Mouse (Mus musculus) MEL (cell line): Measurements from ENCODE around the gene Kdm4a. TPM values are rescaled to one million over a fixed set of nuclear protein-coding genes. Genes with fewer than 3 reads are reported as not detected.

ENCODE experiments used
- DNase-seq: peaks from one replicate; pipeline ENCODE4 v3.0.0; 2011; ENCODE audit warnings: low read depth, low spot score
- H3K27ac ChIP-seq: 2 replicates; pipeline ENCODE4 v1.5.1; 2012; ENCODE audit warnings: low read depth, mild to moderate bottlenecking, control low read depth, low read length, moderate library complexity; ENCODE audit not compliant: control insufficient read depth
- H3K27me3 ChIP-seq, 2 experiments: fragments of 150-350 bp in 1 of 2; sonication (generic) in 1 of 2; 2 replicates each; pipeline ENCODE4 v1.6.1; 2012; ENCODE audit warnings: low read length in 2 of 2, mild to moderate bottlenecking in 2 of 2, improper control_type of control experiment in 1 of 2, moderate library complexity in 1 of 2; ENCODE audit not compliant: insufficient read depth in 2 of 2, control insufficient read depth in 1 of 2
- H3K36me3 ChIP-seq, 2 experiments: 2 replicates each; pipeline ENCODE4 v1.6.1; 2012 to 2014; ENCODE audit warnings: low read length in 2 of 2, improper control_type of control experiment in 1 of 2, inconsistent platforms in 1 of 2, mild to moderate bottlenecking in 1 of 2; ENCODE audit not compliant: insufficient read depth in 2 of 2, control insufficient read depth in 1 of 2
- H3K4me1 ChIP-seq, 2 experiments: fragments of 150-350 bp in 1 of 2; sonication (generic) in 1 of 2; 2 replicates each; pipeline ENCODE4 v1.6.1; 2012; ENCODE audit warnings: low read length in 2 of 2, improper control_type of control experiment in 1 of 2, mild to moderate bottlenecking in 1 of 2; ENCODE audit not compliant: insufficient read depth in 2 of 2, control insufficient read depth in 1 of 2
- H3K4me3 ChIP-seq, 2 experiments: fragments of 150-350 bp in 1 of 2; sonication (generic) in 1 of 2; 2 replicates each; pipeline ENCODE4 v1.5.1; 2012; ENCODE audit warnings: low read depth in 2 of 2, low read length in 2 of 2, mild to moderate bottlenecking in 2 of 2, moderate library complexity in 2 of 2, control low read depth in 1 of 2, improper control_type of control experiment in 1 of 2; ENCODE audit not compliant: control insufficient read depth in 1 of 2, insufficient read depth in 1 of 2
- H3K79me2 ChIP-seq: 2 replicates; pipeline ENCODE4 v1.6.1; 2012; ENCODE audit warnings: mild to moderate bottlenecking, low read length, moderate library complexity; ENCODE audit not compliant: control insufficient read depth, poor library complexity, insufficient read depth
- H3K9ac ChIP-seq: 2 replicates; pipeline ENCODE4 v1.6.1; 2012; ENCODE audit warnings: low read depth, mild to moderate bottlenecking, control low read depth, low read length, moderate library complexity; ENCODE audit not compliant: control insufficient read depth, poor library complexity, severe bottlenecking
- H3K9me3 ChIP-seq: fragments of 150-350 bp; sonication (generic); replicated peaks from 2 replicates; pipeline ENCODE4 v1.6.1; 2012; ENCODE audit warnings: mild to moderate bottlenecking, low read length, improper control_type of control experiment, moderate library complexity; ENCODE audit not compliant: insufficient read depth
- BHLHE40 ChIP-seq: IDR thresholded peaks from 2 replicates; pipeline ENCODE4 v1.6.1; 2012; ENCODE audit warnings: low read depth, mild to moderate bottlenecking, inconsistent platforms, low read length, improper control_type of control experiment, borderline replicate concordance
- CHD1 ChIP-seq: IDR thresholded peaks from 2 replicates; pipeline ENCODE4 v1.6.1; 2012; ENCODE audit warnings: low read depth, mild to moderate bottlenecking, inconsistent platforms, low read length, improper control_type of control experiment
- CHD2 ChIP-seq: IDR thresholded peaks from 2 replicates; pipeline ENCODE4 v1.6.1; 2011; ENCODE audit warnings: low read length, improper control_type of control experiment
- EP300 ChIP-seq, 2 experiments: IDR thresholded peaks; 2 replicates each; pipeline ENCODE4 v1.6.1; 2011; ENCODE audit warnings: improper control_type of control experiment in 2 of 2, low read length in 2 of 2, low read depth in 1 of 2, mild to moderate bottlenecking in 1 of 2
- ETS1 ChIP-seq: IDR thresholded peaks from 2 replicates; pipeline ENCODE4 v1.6.1; 2012; ENCODE audit warnings: low read depth, mild to moderate bottlenecking, inconsistent platforms, low read length, improper control_type of control experiment, moderate library complexity
- GABPA ChIP-seq: IDR thresholded peaks from 2 replicates; pipeline ENCODE4 v1.6.1; 2012; ENCODE audit warnings: low read depth, mild to moderate bottlenecking, inconsistent platforms, low read length, improper control_type of control experiment, moderate library complexity
- GATA1 ChIP-seq: IDR thresholded peaks from 2 replicates; pipeline ENCODE4 v1.6.1; 2011; ENCODE audit warnings: low read depth, low read length, improper control_type of control experiment
- HCFC1 ChIP-seq: IDR thresholded peaks from 2 replicates; pipeline ENCODE4 v1.6.1; 2012; ENCODE audit warnings: low read depth, mild to moderate bottlenecking, inconsistent platforms, low read length, improper control_type of control experiment, moderate library complexity
- JUND ChIP-seq: IDR thresholded peaks from 2 replicates; pipeline ENCODE4 v1.6.1; 2011; ENCODE audit warnings: low read depth, mild to moderate bottlenecking, improper control_type of control experiment, low read length
- MEF2A ChIP-seq: IDR thresholded peaks from 2 replicates; pipeline ENCODE4 v1.6.1; 2014; ENCODE audit warnings: low read depth, mild to moderate bottlenecking, inconsistent platforms, low read length, improper control_type of control experiment; ENCODE audit not compliant: poor library complexity, insufficient replicate concordance, severe bottlenecking; ENCODE audit errors: extremely low read depth
- MXI1 ChIP-seq: IDR thresholded peaks from 2 replicates; pipeline ENCODE4 v1.6.1; 2011; ENCODE audit warnings: mild to moderate bottlenecking, low read depth, low read length, improper control_type of control experiment
- MYB ChIP-seq: IDR thresholded peaks from 2 replicates; pipeline ENCODE4 v1.6.1; 2011; ENCODE audit warnings: mild to moderate bottlenecking, low read depth, low read length, improper control_type of control experiment
- POLR2A ChIP-seq, 2 experiments: IDR thresholded peaks; 2 replicates each; pipeline ENCODE4 v1.6.1; 2011 to 2012; ENCODE audit warnings: low read length in 2 of 2, mild to moderate bottlenecking in 2 of 2, control low read depth in 1 of 2, improper control_type of control experiment in 1 of 2, low read depth in 1 of 2, moderate library complexity in 1 of 2; ENCODE audit not compliant: control insufficient read depth in 1 of 2, insufficient read depth in 1 of 2, poor library complexity in 1 of 2
- POLR2AphosphoS2 ChIP-seq: IDR thresholded peaks from 2 replicates; pipeline ENCODE4 v1.6.1; 2011; ENCODE audit warnings: low read length, improper control_type of control experiment
- RCOR1 ChIP-seq: IDR thresholded peaks from 2 replicates; pipeline ENCODE4 v1.6.1; 2012; ENCODE audit warnings: low read depth, mild to moderate bottlenecking, inconsistent platforms, low read length, improper control_type of control experiment
- SIN3A ChIP-seq: IDR thresholded peaks from 2 replicates; pipeline ENCODE4 v1.6.1; 2012; ENCODE audit warnings: low read length, improper control_type of control experiment, inconsistent platforms
- TAL1 ChIP-seq: IDR thresholded peaks from 2 replicates; pipeline ENCODE4 v1.6.1; 2012; ENCODE audit warnings: mild to moderate bottlenecking, inconsistent platforms, low read length, moderate library complexity, mixed read lengths
- TBP ChIP-seq: IDR thresholded peaks from 2 replicates; pipeline ENCODE4 v1.8.0; 2011; ENCODE audit warnings: low read depth, low read length, improper control_type of control experiment
- TCF12 ChIP-seq: IDR thresholded peaks from 2 replicates; pipeline ENCODE4 v1.6.1; 2014; ENCODE audit warnings: low read depth, mild to moderate bottlenecking, inconsistent platforms, low read length, improper control_type of control experiment, moderate library complexity
- USF1 ChIP-seq: IDR thresholded peaks from 2 replicates; pipeline ENCODE4 v1.6.1; 2014; ENCODE audit warnings: low read depth, mild to moderate bottlenecking, inconsistent platforms, low read length, improper control_type of control experiment, moderate library complexity
- ZKSCAN1 ChIP-seq: IDR thresholded peaks from 2 replicates; pipeline ENCODE4 v1.6.1; 2012; ENCODE audit warnings: low read depth, mild to moderate bottlenecking, inconsistent platforms, low read length, improper control_type of control experiment, moderate library complexity
- ZNF384 ChIP-seq: IDR thresholded peaks from 2 replicates; pipeline ENCODE4 v1.6.1; 2012; ENCODE audit warnings: low read depth, mild to moderate bottlenecking, inconsistent platforms, low read length, improper control_type of control experiment
- polyA plus RNA-seq, 2 experiments: library from polyadenylated mRNA; stranded (reverse) in 1 of 2; unstranded in 1 of 2; fragments of >175 nt in 1 of 2; fragments of >200 nt in 1 of 2; gene quantifications; 2 replicates each; pipeline versions ENCODE4 v1.2.1 to v1.2.4; 2012; ENCODE audit warnings: low replicate concordance in 2 of 2, low read depth in 1 of 2; ENCODE audit not compliant: insufficient read length in 2 of 2, insufficient read depth in 1 of 2, missing spikeins in 1 of 2
- total RNA-seq: library from RNA; depleted of rRNA; stranded (reverse); fragments of 300-350 nt; gene quantifications from 2 replicates; pipeline ENCODE4 v1.2.3, GENCODE M21; 2012

Kdm4a gene
- total and polyA plus RNA-seq, 3 experiments: 31.4 to 49.6 TPM; not detected in 1

GRCm38 (mm10) chr4:118105256-118106053, 74.4 kb downstream of the Kdm4a start:
- Histone ChIP-seq H3K9me3 (no peaks in the 10 kb centered on the region), H3K27ac (peak overlapping the region; percentile 93), H3K4me3 (peak overlapping the region in 1 of 2 experiments; percentile 17; a peak in 1 of 4 replicates), H3K27me3 (no peaks in the 10 kb centered on the region), H3K36me3 (peaks cover 0 to 34% of the 10 kb centered on the region in 2 experiments; a peak in 2 of 4 replicates), H3K9ac (peak overlapping the region; percentile 33; the same call in 1 of the 2 replicates), H3K79me2 (peaks cover 2% of the 10 kb centered on the region), H3K4me1 (peaks cover 26 to 41% of the 10 kb centered on the region in 2 experiments)
- DNase-seq: peak; percentile 95
- TF ChIP-seq MEF2A: no peak
- TF ChIP-seq CHD1: no peak
- peak; percentile 58; the same call in 1 of the 2 replicates for TF ChIP-seq MXI1
- TF ChIP-seq EP300 (IDR thresholded peaks at IDR 0.05; ENCODE audit: low read depth in 1 of 2, low read length in 2 of 2): peak; percentile 72 to 76
- peak; percentile 7; the same call in 1 of the 2 replicates for TF ChIP-seq BHLHE40
- no peak for TF ChIP-seq POLR2A (IDR thresholded peaks at IDR 0.05; ENCODE audit: control insufficient read depth in 1 of 2, insufficient read depth in 1 of 2, low read depth in 1 of 2, low read length in 2 of 2, poor library complexity in 1 of 2)
- no peak for TF ChIP-seq ZKSCAN1
- TF ChIP-seq POLR2AphosphoS2: peak; percentile 33; the same call in 1 of the 2 replicates
- TF ChIP-seq MYB: no peak
- peak; percentile 67 for TF ChIP-seq ZNF384
- TF ChIP-seq TBP: no peak
- TF ChIP-seq ETS1: peak; percentile 82
- 0 out of 2 replicates have a peak, but pooled peaks have one; percentile 24 for TF ChIP-seq JUND
- no peak for TF ChIP-seq CHD2
- no peak for TF ChIP-seq USF1
- peak; percentile 87 for TF ChIP-seq TAL1
- no peak for TF ChIP-seq GABPA
- TF ChIP-seq GATA1: peak; percentile 89
- peak; percentile 66 for TF ChIP-seq RCOR1
- TF ChIP-seq TCF12: peak; percentile 86
- TF ChIP-seq HCFC1: peak; percentile 18; the same call in 1 of the 2 replicates
- peak; percentile 68 for TF ChIP-seq SIN3A
